Mouse (Mus musculus) frontal cortex, postnatal 14 days (tissue): ENCODE results near the gene Mrpl14.

Experiments
- DNase-seq, 2 experiments: peaks; one replicate each; pipeline ENCODE4 v3.0.0; 2022; ENCODE audit warnings: low spot score in 2 of 2

Mrpl14 gene

GRCm38 (mm10) chr17:45686716-45687115, 594 bp downstream of the Mrpl14 start, which contains the start of gene Tmem63b:
Gene Tmem63b (minus strand): TSS chr17:45686905.
- DNase-seq: no peak

- no peak for DNase-seq
Observed at GRCm38 (mm10) chr17:45689120-45689519, 3.0 kb downstream of the Mrpl14 start.

- DNase-seq: no peak
Observed at GRCm38 (mm10) chr17:45690044-45690443, 3.9 kb downstream of the Mrpl14 start.

GRCm38 (mm10) chr17:45692159-45692558, 6.0 kb downstream of the Mrpl14 start:
- no peak for DNase-seq

GRCm38 (mm10) chr17:45693812-45694565, 7.9 kb downstream of the Mrpl14 start:
- no peak for DNase-seq

GRCm38 (mm10) chr17:45695227-45696120, 9.4 kb downstream of the Mrpl14 start:
- DNase-seq: no peak

- DNase-seq: no peak
Observed at GRCm38 (mm10) chr17:45696981-45697380, 10.9 kb downstream of the Mrpl14 start.

GRCm38 (mm10) chr17:45698368-45698767, 12.2 kb downstream of the Mrpl14 start:
- no peak for DNase-seq

GRCm38 (mm10) chr17:45699039-45699740, 13.1 kb downstream of the Mrpl14 start:
- DNase-seq: no peak

GRCm38 (mm10) chr17:45700496-45701235, 14.5 kb downstream of the Mrpl14 start:
- no peak for DNase-seq

- DNase-seq: no peak
Observed at GRCm38 (mm10) chr17:45701236-45701591, 15.1 kb downstream of the Mrpl14 start.

GRCm38 (mm10) chr17:45702254-45702653, 16.1 kb downstream of the Mrpl14 start:
- no peak for DNase-seq

GRCm38 (mm10) chr17:45703187-45703586, 17.1 kb downstream of the Mrpl14 start:
- DNase-seq: no peak

- DNase-seq: no peak
Observed at GRCm38 (mm10) chr17:45706796-45707195, 20.7 kb downstream of the Mrpl14 start.

- no peak for DNase-seq
Observed at GRCm38 (mm10) chr17:45707376-45707775, 21.3 kb downstream of the Mrpl14 start.

- DNase-seq: no peak
Observed at GRCm38 (mm10) chr17:45708179-45708578, 22.1 kb downstream of the Mrpl14 start.

GRCm38 (mm10) chr17:45709829-45710228, 23.7 kb downstream of the Mrpl14 start:
- DNase-seq: no peak

- DNase-seq: no peak
Observed at GRCm38 (mm10) chr17:45710407-45710806, 24.3 kb downstream of the Mrpl14 start.

- no peak for DNase-seq
Observed at GRCm38 (mm10) chr17:45711525-45711924, 25.4 kb downstream of the Mrpl14 start.

GRCm38 (mm10) chr17:45718323-45718722, 32.2 kb downstream of the Mrpl14 start:
- DNase-seq: peak; percentile 61 to 76
